Mouse (Mus musculus) heart, postnatal 14 days (tissue): ENCODE measurements at regions not wholly inside any gene's neighbourhood (a gene's known extent, or its start where the extent isn't known, plus 50 kb on each side); places are given as distances from the start of the nearest gene placed in this dataset.

Experiments used
- DNase-seq, 2 experiments: peaks; one replicate each; pipeline ENCODE4 v3.0.0; 2021 to 2022
- intact Hi-C: fragments of 180-260 bp; cut with DNase I; formaldehyde crosslinking; loops from one replicate; pipeline ENCODE4 v1.15.1; 2025

GRCm38 (mm10) chr10:95001650-95002049, 57.0 kb upstream of the Plxnc1 start:
- no peak for DNase-seq
- intact Hi-C loops: no loop called here

- no peak for DNase-seq
- intact Hi-C loops: loop anchor here (10.0 kb wide), 1 partner anchor 895 kb away; no protein-coding TSS in a partner anchor
Observed at GRCm38 (mm10) chr10:94999716-95000115, 55.1 kb upstream of the Plxnc1 start.
